ENCODE assay signal across 9 mouse cellular contexts in genomic region chr7:101362791-101363191, GRCm38 (mm10). TPM values are rescaled to one million over a fixed set of nuclear protein-coding genes. Genes with fewer than 3 reads are reported as not detected.
A peak's percentile ranks its signal among the peaks of the same experiment; 100 is the strongest.
DNase-seq lines count a peak whose midpoint lies in the region.
"Had no signal": no experiment of that assay in that cellular context is flagged by ENCODE, and none has a peak within 500 bp of the region (broad histone marks: within the 10 kb centered on the region; RNA-seq: fewer than 3 reads in every experiment).

No protein-coding gene starts in this region.

- intact Hi-C loops in left cerebral cortex, postnatal 4 days (cut with DNase I) = no loop called here
- intact Hi-C loops in heart, postnatal 36 days (cut with DNase I) = no loop called here

- DNase-seq in spleen, postnatal 36 days (ENCODE audit: low spot score in 2 of 2) = peak; percentile 67 to 73
- no peak for DNase-seq in spleen, adult 18-20 months
- DNase-seq in liver = peak; percentile 43
- peak; percentile 71 to 78 for DNase-seq in monocyte, adult 2 months (ENCODE audit: low read depth in 1 of 2, low spot score in 2 of 2)
- no peak for DNase-seq in kidney, postnatal 25 days
- no peak for DNase-seq in left cerebral cortex, postnatal 4 days
- no peak for DNase-seq in heart, postnatal 36 days
- DNase-seq: kidney, postnatal 14 days had no signal

RNA-seq across cellular contexts. Expression of gene Arap1, which starts 14.9 kb away (rescaled TPM):
- 10 to 100 TPM; 21.1 to 21.9 TPM for total RNA-seq in left cerebral cortex, postnatal 4 days (2021)
- 10 to 100 TPM; 28.7 to 33.9 TPM for total RNA-seq in heart, postnatal 36 days (2021)

RNA-seq across cellular contexts. Expression of gene Stard10, which starts 45.9 kb away (rescaled TPM):
- total RNA-seq in left cerebral cortex, postnatal 4 days (2021) = 10 to 100 TPM; 13.2 to 14.6 TPM
- 10 to 100 TPM; 48.3 to 61.3 TPM for total RNA-seq in heart, postnatal 36 days (2021)

RNA-seq across cellular contexts. Expression of gene Gm45837, which starts 47.9 kb away (rescaled TPM):
- total RNA-seq in left cerebral cortex, postnatal 4 days (2021) = 1 to 10 TPM in 1 of 2 experiments, not detected in 1; 6.6 TPM
- not detected for total RNA-seq in heart, postnatal 36 days (2021)
- total RNA-seq: left cerebral cortex, postnatal 14 days had no signal

RNA-seq across cellular contexts. Expression of gene Pde2a, which starts 58.7 kb away (rescaled TPM):
- 100 to 1,000 TPM; 173 to 179 TPM for total RNA-seq in left cerebral cortex, postnatal 4 days (2021)
- 10 to 100 TPM; 51.8 to 74.3 TPM for total RNA-seq in heart, postnatal 36 days (2021)

Comparison
In these comparisons a context has a peak if more than half of its experiments do, and no peak if none do; other contexts are left out.
1. DNase-seq: peak in spleen, postnatal 36 days (2 of 2), liver (single experiment) and monocyte, adult 2 months (2 of 2); none in spleen, adult 18-20 months (0 of 2), kidney, postnatal 25 days (0 of 2), left cerebral cortex, postnatal 4 days (single experiment) and heart, postnatal 36 days (0 of 2).